Mouse (Mus musculus): ENCODE measurements around the gene Galntl5. TPM values are rescaled to one million over a fixed set of nuclear protein-coding genes. Genes with fewer than 3 reads are reported as not detected.

Gene Galntl5
- total RNA-seq, 2 experiments from 2014 or later: not detected

Small RNAs within 50 kb of the gene (microRNA-seq; reads per million reads assigned to microRNA genes)
- gene Gm26051: not detected

Other genes starting within 250 kb of the Galntl5 start
- gene Prkag2, start 80.8 kb upstream of the Galntl5 start, total RNA-seq (2021): 10 to 100 TPM; 50.0 to 55.4 TPM
- 10 to 100 TPM; 43.1 to 63.7 TPM for gene Galnt11, start 40.4 kb downstream of the Galntl5 start, total RNA-seq (2021)
- gene E130116L18Rik, start 41.7 kb downstream of the Galntl5 start, total RNA-seq (2021): not detected